Mouse (Mus musculus) ES-Bruce4 (cell line): ENCODE data around the gene Eif4b. TPM values are rescaled to one million over a fixed set of nuclear protein-coding genes. Genes with fewer than 3 reads are reported as not detected.

Experiments used
- H3K27ac ChIP-seq: 2 replicates; pipeline ENCODE4 v1.5.1; 2012; ENCODE audit warnings: low read length, inconsistent platforms; ENCODE audit not compliant: insufficient read depth
- H3K27me3 ChIP-seq: 2 replicates; pipeline ENCODE4 v1.6.1; 2012; ENCODE audit warnings: mild to moderate bottlenecking, low read length, inconsistent platforms; ENCODE audit not compliant: control insufficient read depth, poor library complexity, insufficient read depth, severe bottlenecking
- H3K36me3 ChIP-seq: 2 replicates; pipeline ENCODE4 v1.6.1; 2012; ENCODE audit warnings: inconsistent platforms, mild to moderate bottlenecking, low read length, moderate library complexity; ENCODE audit not compliant: control insufficient read depth, poor library complexity, insufficient read depth, severe bottlenecking
- H3K4me1 ChIP-seq: one replicate; pipeline ENCODE4 v1.8.1; 2011; ENCODE audit warnings: low read length; ENCODE audit not compliant: control insufficient read depth, insufficient read depth
- H3K4me3 ChIP-seq: 2 replicates; pipeline ENCODE4 v1.5.1; 2011; ENCODE audit warnings: low read depth, mild to moderate bottlenecking, low read length
- H3K9ac ChIP-seq: 2 replicates; pipeline ENCODE4 v1.6.1; 2012; ENCODE audit warnings: low read depth, mild to moderate bottlenecking, inconsistent platforms; ENCODE audit not compliant: poor library complexity, severe bottlenecking
- H3K9me3 ChIP-seq: replicated peaks from 2 replicates; pipeline ENCODE4 v1.6.1; 2012; ENCODE audit warnings: mild to moderate bottlenecking, low read length, inconsistent platforms; ENCODE audit not compliant: control insufficient read depth, poor library complexity, insufficient read depth, severe bottlenecking
- CTCF ChIP-seq: IDR thresholded peaks from one replicate; pipeline ENCODE4 v1.8.1; 2011; ENCODE audit warnings: low read depth, low read length
- EP300 ChIP-seq: IDR thresholded peaks from 2 replicates; pipeline ENCODE4 v1.6.1; 2011; ENCODE audit warnings: low read depth, low read length; ENCODE audit not compliant: insufficient read depth
- POLR2A ChIP-seq: IDR thresholded peaks from one replicate; pipeline ENCODE4 v1.8.1; 2011; ENCODE audit warnings: low read length; ENCODE audit not compliant: insufficient read depth
- polyA plus RNA-seq: library from polyadenylated mRNA; stranded (reverse); fragments of >200 nt; gene quantifications from 2 replicates; pipeline ENCODE4 v1.2.4, GENCODE M21; 2011; ENCODE audit warnings: low read depth; ENCODE audit not compliant: missing spikeins, insufficient read depth, insufficient read length

Gene Eif4b
- polyA plus RNA-seq, 1 experiment = 584 TPM

- TF ChIP-seq EP300 (no peak), POLR2A (no peak), CTCF (no peak)
- Histone ChIP-seq H3K9ac (no peak overlapping the region), H3K9me3 (no peaks in the 10 kb centered on the region), H3K27me3 (no peaks in the 10 kb centered on the region), H3K27ac (no peak overlapping the region), H3K4me1 (no peaks in the 10 kb centered on the region), H3K4me3 (no peak overlapping the region), H3K36me3 (no peaks in the 10 kb centered on the region)
Measured at GRCm38 (mm10) chr15:102034121-102035053, 39.2 kb upstream of the Eif4b start.

- H3K9me3 ChIP-seq = no peaks in the 10 kb centered on the region
- H3K36me3 ChIP-seq = no peaks in the 10 kb centered on the region
- H3K4me1 ChIP-seq = no peaks in the 10 kb centered on the region
- no peak overlapping the region for H3K4me3 ChIP-seq
- TF ChIP-seq EP300 (no peak), CTCF (no peak), POLR2A (no peak)
- no peak overlapping the region for H3K27ac ChIP-seq
- no peaks in the 10 kb centered on the region for H3K27me3 ChIP-seq
- H3K9ac ChIP-seq = no peak overlapping the region
Measured at GRCm38 (mm10) chr15:102040277-102040676, 33.3 kb upstream of the Eif4b start.

GRCm38 (mm10) chr15:102041951-102042350 is 31.6 kb upstream of the Eif4b start:
- Histone ChIP-seq H3K4me1 (no peaks in the 10 kb centered on the region), H3K27ac (no peak overlapping the region), H3K4me3 (no peak overlapping the region), H3K27me3 (no peaks in the 10 kb centered on the region), H3K9ac (no peak overlapping the region), H3K36me3 (no peaks in the 10 kb centered on the region), H3K9me3 (no peaks in the 10 kb centered on the region)
- TF ChIP-seq EP300 (no peak), POLR2A (no peak), CTCF (no peak)

- TF ChIP-seq POLR2A (no peak), EP300 (no peak), CTCF (no peak)
- H3K4me1 ChIP-seq = no peaks in the 10 kb centered on the region
- no peak overlapping the region for H3K9ac ChIP-seq
- H3K4me3 ChIP-seq = no peak overlapping the region
- no peaks in the 10 kb centered on the region for H3K9me3 ChIP-seq
- no peak overlapping the region for H3K27ac ChIP-seq
- no peaks in the 10 kb centered on the region for H3K36me3 ChIP-seq
- no peaks in the 10 kb centered on the region for H3K27me3 ChIP-seq
Measured at GRCm38 (mm10) chr15:102044745-102045144, 28.8 kb upstream of the Eif4b start.

- H3K36me3 ChIP-seq = no peaks in the 10 kb centered on the region
- no peak overlapping the region for H3K27ac ChIP-seq
- no peaks in the 10 kb centered on the region for H3K27me3 ChIP-seq
- TF ChIP-seq CTCF = no peak
- TF ChIP-seq EP300 = no peak
- no peak for TF ChIP-seq POLR2A
- H3K4me1 ChIP-seq = no peaks in the 10 kb centered on the region
- no peaks in the 10 kb centered on the region for H3K9me3 ChIP-seq
- no peak overlapping the region for H3K9ac ChIP-seq
- no peak overlapping the region for H3K4me3 ChIP-seq
Measured at GRCm38 (mm10) chr15:102045691-102046090, 27.9 kb upstream of the Eif4b start.

GRCm38 (mm10) chr15:102048006-102048405 is 25.6 kb upstream of the Eif4b start:
- no peak overlapping the region for H3K4me3 ChIP-seq
- H3K4me1 ChIP-seq = no peaks in the 10 kb centered on the region
- no peak overlapping the region for H3K9ac ChIP-seq
- no peaks in the 10 kb centered on the region for H3K36me3 ChIP-seq
- H3K27ac ChIP-seq = no peak overlapping the region
- no peaks in the 10 kb centered on the region for H3K9me3 ChIP-seq
- no peaks in the 10 kb centered on the region for H3K27me3 ChIP-seq
- no peak for TF ChIP-seq EP300
- TF ChIP-seq POLR2A = no peak
- no peak for TF ChIP-seq CTCF
